Mouse (Mus musculus) retina, embryonic 14.5 days (tissue): ENCODE data around the gene Twist1.

Source experiments
- DNase-seq: peaks from one replicate; pipeline ENCODE4 v3.0.0-alpha.2; 2015; ENCODE audit warnings: low spot score

Gene Twist1

DNA sequence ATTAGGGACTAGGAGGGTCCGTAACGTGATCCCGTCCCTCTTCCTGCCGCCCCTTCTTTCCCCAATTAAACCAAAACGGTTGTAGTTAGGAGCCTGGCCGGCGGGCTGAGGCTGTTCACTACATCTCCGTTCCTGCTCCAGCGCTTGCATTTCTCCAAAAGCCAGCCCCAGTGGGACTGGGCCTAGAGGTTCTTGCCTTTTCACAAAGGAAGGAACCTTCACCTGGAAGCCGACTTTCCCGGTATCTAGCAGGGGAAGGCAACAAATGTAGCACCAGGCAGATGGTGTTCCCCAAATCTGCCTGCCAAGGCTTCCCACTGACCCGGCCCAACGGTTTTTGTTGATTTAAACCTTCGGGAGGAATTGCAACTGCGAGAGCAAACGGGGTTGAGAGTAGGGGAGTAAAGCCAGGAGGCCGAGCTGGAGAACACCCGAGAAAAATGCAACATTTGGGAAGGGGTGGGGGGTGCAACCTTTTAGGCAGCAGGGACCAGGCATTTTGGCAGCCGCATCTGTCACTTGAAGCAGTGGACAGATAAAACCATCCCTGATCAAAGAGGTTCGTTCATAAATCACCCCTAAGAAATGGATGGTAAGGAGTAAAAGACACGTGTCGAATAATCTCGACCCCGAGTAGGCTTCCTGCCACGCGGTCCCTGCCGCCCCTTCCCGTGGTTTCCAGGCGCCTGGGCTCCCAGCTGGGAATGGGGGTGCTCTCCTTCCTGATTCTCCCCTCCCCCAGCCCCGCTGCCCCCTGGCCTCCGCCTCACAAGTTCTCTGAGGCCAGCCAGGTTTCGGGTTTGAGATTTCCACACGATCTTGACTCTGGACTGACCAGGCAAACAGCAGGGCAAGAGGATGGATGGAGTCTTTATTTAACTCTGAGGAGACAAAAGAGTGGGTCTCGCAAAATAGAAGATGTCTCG, 9.3 kb downstream of the Twist1 start:
- DNase-seq = peak; percentile 49

DNA sequence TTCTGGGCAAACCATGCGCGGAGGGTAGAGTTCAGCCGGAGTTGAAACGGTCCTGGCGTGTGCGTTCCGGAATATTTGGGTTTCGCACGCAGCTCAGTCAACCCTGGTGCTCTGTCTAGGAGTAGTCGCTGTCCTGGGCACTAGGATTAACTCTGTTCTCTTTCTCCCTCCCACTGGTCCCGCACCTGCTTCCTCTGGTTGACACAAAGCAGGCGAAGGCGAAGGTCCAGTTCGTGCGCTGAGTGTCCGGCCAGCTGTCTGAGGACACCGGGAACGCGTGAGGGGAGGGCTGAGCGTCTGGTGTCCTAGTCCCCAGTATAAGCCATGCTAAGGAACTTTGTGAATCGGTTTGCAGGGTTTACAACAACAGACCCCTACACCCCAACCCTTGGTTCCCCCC, 10.0 kb downstream of the Twist1 start:
- peak; percentile 47 for DNase-seq

DNA sequence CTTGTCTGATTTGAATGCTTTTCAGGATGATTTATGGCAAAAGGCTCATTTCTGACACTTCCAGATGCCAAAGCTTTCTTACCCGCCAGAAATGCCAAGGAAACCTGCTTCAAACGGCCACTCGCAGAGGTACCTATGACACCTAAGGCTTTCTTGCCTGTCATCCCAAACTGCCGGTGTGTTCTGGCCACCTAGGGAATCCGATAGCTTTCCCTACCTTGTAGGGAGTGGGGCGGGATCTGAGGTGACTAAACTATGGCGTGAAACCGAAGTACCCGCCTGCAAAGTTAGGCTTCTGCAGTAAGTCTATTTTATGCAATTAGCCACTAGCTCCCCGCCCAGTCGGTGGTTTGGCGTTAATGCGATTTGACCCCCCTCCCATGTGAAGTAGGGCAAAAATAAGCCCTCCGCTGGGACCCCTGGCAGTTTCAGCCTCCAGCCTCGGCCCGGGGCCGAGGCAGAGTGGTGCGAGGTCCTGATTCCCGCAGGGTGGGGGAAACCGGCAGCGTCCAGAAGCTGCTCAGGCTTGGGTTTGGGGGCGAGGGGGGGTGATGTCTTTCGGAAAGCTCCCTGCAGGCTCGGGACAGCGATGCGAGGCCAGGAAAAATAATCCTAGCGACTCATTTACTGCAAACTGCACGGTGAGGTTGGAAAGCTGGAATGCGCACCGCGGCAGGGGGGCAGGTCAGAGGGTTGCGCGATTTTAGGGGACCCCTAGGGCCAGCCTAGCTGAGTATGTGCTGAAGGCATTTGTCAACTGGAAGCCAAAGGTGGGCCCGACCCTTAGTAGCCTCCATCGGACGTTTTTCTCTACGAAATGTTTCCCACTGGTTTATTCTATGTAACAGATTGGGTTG, 10.8 kb downstream of the Twist1 start:
- DNase-seq = no peak

DNA sequence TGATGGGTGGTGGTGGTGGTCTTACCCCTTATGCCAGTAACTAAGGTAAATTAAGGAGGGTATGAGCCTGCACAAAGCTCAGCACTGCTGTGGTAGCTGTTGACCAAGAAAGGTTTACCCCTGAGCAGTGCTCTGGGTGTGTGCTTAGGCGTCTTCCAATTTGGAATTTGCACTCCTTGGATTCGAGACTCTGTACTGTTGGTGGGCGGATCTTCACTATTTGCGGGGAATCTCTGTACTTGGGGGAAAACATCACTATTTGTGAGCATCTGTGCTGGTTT, 11.4 kb downstream of the Twist1 start:
- DNase-seq = no peak

- DNase-seq = no peak
These were observed 22.7 kb downstream of the Twist1 start for GRCm38 (mm10) chr12:33980159-33980558.

DNA sequence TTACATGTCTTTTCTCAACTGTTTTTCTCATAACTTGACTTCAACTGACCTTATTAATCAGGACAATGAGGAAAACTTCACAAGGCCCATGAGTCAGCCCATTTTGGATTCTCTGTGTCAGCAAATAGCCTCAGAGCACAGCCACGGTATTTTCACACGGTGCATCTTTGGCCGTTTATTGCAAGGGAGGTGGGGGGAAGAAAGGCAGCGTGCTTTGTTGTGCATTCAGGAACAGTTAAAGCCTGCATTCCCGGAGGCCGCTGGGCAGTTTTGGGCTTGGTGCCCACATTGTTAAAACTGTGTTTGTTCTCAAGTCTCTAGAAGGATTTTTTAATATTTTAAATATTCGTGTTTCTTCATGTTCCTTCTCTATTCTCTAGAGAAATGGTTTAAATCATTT, 24.0 kb downstream of the Twist1 start:
- no peak for DNase-seq

GRCm38 (mm10) chr12:33993127-33993526, 35.7 kb downstream of the Twist1 start:
- DNase-seq = no peak
